23 mouse cellular contexts compared by ENCODE assay signal in genomic region chr10:128389570-128389969, GRCm38 (mm10). TPM values are rescaled to one million over a fixed set of nuclear protein-coding genes. Genes with fewer than 3 reads are reported as not detected.
DNase-seq lines count a peak whose midpoint lies in the region; ATAC-seq and TF ChIP-seq lines count a peak whose summit lies in the region.
"Had no signal": no experiment of that assay in that cellular context is flagged by ENCODE, and none has a peak within 500 bp of the region (broad histone marks: within the 10 kb centered on the region; RNA-seq: fewer than 3 reads in every experiment).

No protein-coding gene starts in this region.

- no peak for TF ChIP-seq CTCF in MEL (IDR thresholded peaks at IDR 0.05 in 2 of 3, conservative IDR thresholded peaks at IDR 0.05 in 1 of 3; ENCODE audit: control insufficient read depth in 1 of 3, insufficient read depth in 1 of 3, low read depth in 2 of 3, low read length in 3 of 3, poor library complexity in 1 of 3, severe bottlenecking in 1 of 3)

- H3K9me3 ChIP-seq in intestine, embryonic 16.5 days (ENCODE audit: control insufficient read depth, low read length): no peaks in the 10 kb centered on the region
- no peaks in the 10 kb centered on the region for H3K9me3 ChIP-seq in intestine, embryonic 15.5 days
- no peaks in the 10 kb centered on the region for H3K9me3 ChIP-seq in MEL (replicated peaks; ENCODE audit: insufficient read depth, low read length)
- H3K9me3 ChIP-seq: G1E; limb, embryonic 15.5 days; neural tube, embryonic 15.5 days had no signal

- H3K79me2 ChIP-seq in MEL (ENCODE audit: control insufficient read depth, insufficient read depth, low read length, poor library complexity): no peaks in the 10 kb centered on the region

- TF ChIP-seq POLR2A in MEL (IDR thresholded peaks at IDR 0.05; ENCODE audit: control insufficient read depth in 1 of 2, insufficient read depth in 1 of 2, low read depth in 1 of 2, low read length in 2 of 2, poor library complexity in 1 of 2): no peak

- 81% methylated on average over 6 of the region's 6 CpGs for WGBS in intestine, embryonic 16.5 days
- WGBS in intestine, embryonic 15.5 days: 79% methylated on average over 6 of the region's 6 CpGs

- no peaks in the 10 kb centered on the region for H3K4me1 ChIP-seq in intestine, embryonic 16.5 days (ENCODE audit: control insufficient read depth, insufficient read depth, low read length)
- H3K4me1 ChIP-seq in intestine, embryonic 15.5 days (replicated peaks): 0 out of 2 replicates have a peak, but pooled peaks cover 9% of the 10 kb centered on the region
- 0 out of 4 replicates have a peak, but pooled peaks cover 0 to 6% of the 10 kb centered on the region in 2 experiments for H3K4me1 ChIP-seq in MEL (ENCODE audit: control insufficient read depth in 1 of 2, insufficient read depth in 2 of 2, low read length in 2 of 2)
- H3K4me1 ChIP-seq: neural tube, embryonic 15.5 days had no signal

- no peak for TF ChIP-seq RAD21 in MEL (IDR thresholded peaks at IDR 0.05; ENCODE audit: low read depth, low read length)

- peak; percentile 58 for DNase-seq in MEL (ENCODE audit: low read depth, low spot score)
- DNase-seq in adrenal gland, adult 18-20 months (ENCODE audit: low spot score in 2 of 2): peak; percentile 45 to 69
- DNase-seq in kidney, adult 9 months: no peak
- DNase-seq in cerebellum, postnatal 14 days: no peak
- DNase-seq: kidney, adult 2 months; layer of hippocampus, adult 9-11 months; lung, adult 18-20 months; right cerebral cortex, adult 18-20 months; spleen, adult 18-20 months; thymus, postnatal 25 days had no signal

- no peak overlapping the region for H3K4me3 ChIP-seq in intestine, embryonic 16.5 days (ENCODE audit: low read length)
- H3K4me3 ChIP-seq in intestine, embryonic 15.5 days (replicated peaks): no peak overlapping the region
- H3K4me3 ChIP-seq in MEL (ENCODE audit: control insufficient read depth in 1 of 2, insufficient read depth in 1 of 2, low read depth in 2 of 2, low read length in 2 of 2): no peak overlapping the region
- H3K4me3 ChIP-seq: erythroblast, embryonic 14.5 days; limb, embryonic 15.5 days; myocyte; neural tube, embryonic 15.5 days had no signal

- no peak overlapping the region for H3K27ac ChIP-seq in intestine, embryonic 16.5 days (ENCODE audit: low read length)
- no peak overlapping the region for H3K27ac ChIP-seq in intestine, embryonic 15.5 days
- H3K27ac ChIP-seq in MEL (ENCODE audit: control insufficient read depth, low read depth, low read length): no peak overlapping the region
- H3K27ac ChIP-seq: limb, embryonic 15.5 days; neural tube, embryonic 15.5 days had no signal

- no peak overlapping the region for H3K9ac ChIP-seq in intestine, embryonic 16.5 days (ENCODE audit: low read depth, low read length)
- no peak overlapping the region for H3K9ac ChIP-seq in intestine, embryonic 15.5 days
- no peak overlapping the region for H3K9ac ChIP-seq in MEL (ENCODE audit: control insufficient read depth, low read depth, low read length, poor library complexity, severe bottlenecking)
- H3K9ac ChIP-seq: limb, embryonic 15.5 days; neural tube, embryonic 15.5 days had no signal

- TF ChIP-seq EP300 in MEL (IDR thresholded peaks at IDR 0.05; ENCODE audit: low read depth in 1 of 2, low read length in 2 of 2): 0 out of 4 replicates have a peak, but pooled peaks of 1 of the 2 experiments have one; percentile 48

- H3K36me3 ChIP-seq in intestine, embryonic 16.5 days (ENCODE audit: control insufficient read depth, insufficient read depth, low read length): peaks cover 49% of the 10 kb centered on the region
- peaks cover 64% of the 10 kb centered on the region for H3K36me3 ChIP-seq in intestine, embryonic 15.5 days
- H3K36me3 ChIP-seq in MEL (ENCODE audit: control insufficient read depth in 1 of 2, insufficient read depth in 2 of 2, low read length in 2 of 2): peaks cover 0 to 5% of the 10 kb centered on the region in 2 experiments; a peak in 2 of 4 replicates

- no peaks in the 10 kb centered on the region for H3K27me3 ChIP-seq in intestine, embryonic 16.5 days (replicated peaks; ENCODE audit: control insufficient read depth, insufficient read depth, low read length)
- no peaks in the 10 kb centered on the region for H3K27me3 ChIP-seq in intestine, embryonic 15.5 days (replicated peaks)
- no peaks in the 10 kb centered on the region for H3K27me3 ChIP-seq in MEL (ENCODE audit: control insufficient read depth in 1 of 2, insufficient read depth in 2 of 2, low read length in 2 of 2)
- H3K27me3 ChIP-seq: limb, embryonic 15.5 days; neural tube, embryonic 15.5 days had no signal

- ATAC-seq in intestine, embryonic 16.5 days: peak; percentile 49
- no peak for ATAC-seq in intestine, embryonic 15.5 days
- ATAC-seq in granulocyte monocyte progenitor cell, adult 5-6 weeks (replicated peaks; ENCODE audit: poor library complexity, severe bottlenecking): peak; percentile 57
- ATAC-seq: forebrain, embryonic 16.5 days; hindbrain, embryonic 16.5 days had no signal

- H3K4me2 ChIP-seq in intestine, embryonic 16.5 days (ENCODE audit: low read depth, low read length): no peak overlapping the region
- H3K4me2 ChIP-seq in intestine, embryonic 15.5 days (replicated peaks): no peak overlapping the region
- H3K4me2 ChIP-seq: limb, embryonic 15.5 days; midbrain, embryonic 11.5 days; neural tube, embryonic 15.5 days had no signal

TF ChIP-seq in MEL, 35 proteins besides CTCF, POLR2A, EP300 and RAD21:
- no peak for TF ChIP-seq SMC3 (IDR thresholded peaks at IDR 0.05; ENCODE audit: low read depth, low read length)
- TF ChIP-seq TCF12 (IDR thresholded peaks at IDR 0.05; ENCODE audit: low read depth, low read length): peak; percentile 63
- 0 out of 2 replicates have a peak, but pooled peaks have one; percentile 18 for TF ChIP-seq GATA1 (IDR thresholded peaks at IDR 0.05; ENCODE audit: low read depth, low read length)
- no peak for TF ChIP-seq MYB (IDR thresholded peaks at IDR 0.05; ENCODE audit: low read depth, low read length)
- TF ChIP-seq TAL1 (IDR thresholded peaks at IDR 0.05; ENCODE audit: low read length): peak; percentile 14; the same call in 1 of the 2 replicates
- no peak for TF ChIP-seq ZKSCAN1 (IDR thresholded peaks at IDR 0.05; ENCODE audit: low read depth, low read length)
- no peak for TF ChIP-seq ZC3H11A (IDR thresholded peaks at IDR 0.05; ENCODE audit: low read depth, low read length)
- no peak for TF ChIP-seq HCFC1 (IDR thresholded peaks at IDR 0.05; ENCODE audit: low read depth, low read length)

RNA-seq across cellular contexts. Expression of gene Slc39a5, which starts 11.5 kb away (rescaled TPM):
- polyA plus RNA-seq in intestine, embryonic 16.5 days (2015; fragmentation: Nextera tagmentation; extraction: Ambion mirVana): 207 and 242 TPM in 2 replicates
- 114 and 141 TPM in 2 replicates for polyA plus RNA-seq in intestine, embryonic 15.5 days (2015; fragmentation: Nextera tagmentation; extraction: Ambion mirVana)
- total RNA-seq in MEL (2012; rRNA removed): not detected in 2 replicates
- polyA plus RNA-seq in MEL (2012; ENCODE audit: insufficient read depth in 1 of 2, insufficient read length in 2 of 2, low read depth in 1 of 2, low replicate concordance in 2 of 2, missing spikeins in 1 of 2): not detected
- under 1 TPM in 1 of 2 experiments, not detected in 1; 0.16 TPM for total RNA-seq in adrenal gland, adult 18-20 months (2021)
- total RNA-seq in granulocyte monocyte progenitor cell, adult 5-6 weeks (2014; fragmentation: Nextera tagmentation): not detected in 2 replicates
- total RNA-seq in granulocyte monocyte progenitor cell, adult 5-6 weeks (2017): not detected in 2 replicates
- total RNA-seq: G1E; heart, postnatal 25 days had no signal
- polyA plus RNA-seq: embryonic facial prominence, embryonic 11.5 days; G1E; midbrain, embryonic 11.5 days; myocyte had no signal

RNA-seq across cellular contexts. Expression of gene Ankrd52, which starts 12.7 kb away (rescaled TPM):
- 6.7 and 7.2 TPM in 2 replicates for polyA plus RNA-seq in intestine, embryonic 16.5 days (2015; fragmentation: Nextera tagmentation; extraction: Ambion mirVana)
- polyA plus RNA-seq in intestine, embryonic 15.5 days (2015; fragmentation: Nextera tagmentation; extraction: Ambion mirVana): 10.0 and 11.5 TPM in 2 replicates
- 9.5 and 10.0 TPM in 2 replicates for total RNA-seq in MEL (2012; rRNA removed)
- 10 to 100 TPM in 1 of 2 experiments, not detected in 1; 39.9 TPM for polyA plus RNA-seq in MEL (2012; ENCODE audit: insufficient read depth in 1 of 2, insufficient read length in 2 of 2, low read depth in 1 of 2, low replicate concordance in 2 of 2, missing spikeins in 1 of 2)
- total RNA-seq in adrenal gland, adult 18-20 months (2021): 10 to 100 TPM; 61.7 to 61.8 TPM
- 58.1 and 60.1 TPM in 2 replicates for total RNA-seq in granulocyte monocyte progenitor cell, adult 5-6 weeks (2014; fragmentation: Nextera tagmentation)
- total RNA-seq in granulocyte monocyte progenitor cell, adult 5-6 weeks (2017): 9.1 and 11.3 TPM in 2 replicates

RNA-seq across cellular contexts. Expression of gene Coq10a, which starts 20.8 kb away (rescaled TPM):
- polyA plus RNA-seq in intestine, embryonic 16.5 days (2015; fragmentation: Nextera tagmentation; extraction: Ambion mirVana): 2.5 and 3.3 TPM in 2 replicates
- polyA plus RNA-seq in intestine, embryonic 15.5 days (2015; fragmentation: Nextera tagmentation; extraction: Ambion mirVana): 13.7 TPM in 2 replicates
- 6.8 and 7.7 TPM in 2 replicates for total RNA-seq in MEL (2012; rRNA removed)
- 10 to 100 TPM in 1 of 2 experiments, not detected in 1; 14.1 TPM for polyA plus RNA-seq in MEL (2012; ENCODE audit: insufficient read depth in 1 of 2, insufficient read length in 2 of 2, low read depth in 1 of 2, low replicate concordance in 2 of 2, missing spikeins in 1 of 2)
- total RNA-seq in adrenal gland, adult 18-20 months (2021): 10 to 100 TPM; 79.8 to 90.2 TPM
- 20.8 and 28.4 TPM in 2 replicates for total RNA-seq in granulocyte monocyte progenitor cell, adult 5-6 weeks (2014; fragmentation: Nextera tagmentation)
- 6.8 and 7.9 TPM in 2 replicates for total RNA-seq in granulocyte monocyte progenitor cell, adult 5-6 weeks (2017)

RNA-seq across cellular contexts. Expression of gene Nabp2, which starts 21.7 kb away (rescaled TPM):
- polyA plus RNA-seq in intestine, embryonic 16.5 days (2015; fragmentation: Nextera tagmentation; extraction: Ambion mirVana): 104 TPM in 2 replicates
- polyA plus RNA-seq in intestine, embryonic 15.5 days (2015; fragmentation: Nextera tagmentation; extraction: Ambion mirVana): 87.9 and 97.1 TPM in 2 replicates
- total RNA-seq in MEL (2012; rRNA removed): 33.7 and 39.9 TPM in 2 replicates
- 100 to 1,000 TPM; 166 to 249 TPM for polyA plus RNA-seq in MEL (2012; ENCODE audit: insufficient read depth in 1 of 2, insufficient read length in 2 of 2, low read depth in 1 of 2, low replicate concordance in 2 of 2, missing spikeins in 1 of 2)
- 10 to 100 TPM; 74.3 to 75.2 TPM for total RNA-seq in adrenal gland, adult 18-20 months (2021)
- total RNA-seq in granulocyte monocyte progenitor cell, adult 5-6 weeks (2014; fragmentation: Nextera tagmentation): 80.4 and 115 TPM in 2 replicates
- 58.6 and 60.5 TPM in 2 replicates for total RNA-seq in granulocyte monocyte progenitor cell, adult 5-6 weeks (2017)

RNA-seq across cellular contexts. Expression of gene Rnf41, which starts 21.9 kb away (rescaled TPM):
- 43.2 and 43.3 TPM in 2 replicates for polyA plus RNA-seq in intestine, embryonic 16.5 days (2015; fragmentation: Nextera tagmentation; extraction: Ambion mirVana)
- polyA plus RNA-seq in intestine, embryonic 15.5 days (2015; fragmentation: Nextera tagmentation; extraction: Ambion mirVana): 36.6 and 37.5 TPM in 2 replicates
- total RNA-seq in MEL (2012; rRNA removed): 25.4 and 28.1 TPM in 2 replicates
- polyA plus RNA-seq in MEL (2012; ENCODE audit: insufficient read depth in 1 of 2, insufficient read length in 2 of 2, low read depth in 1 of 2, low replicate concordance in 2 of 2, missing spikeins in 1 of 2): 10 to 100 TPM in 1 of 2 experiments, not detected in 1; 27.4 TPM
- total RNA-seq in adrenal gland, adult 18-20 months (2021): 10 to 100 TPM; 40.0 to 42.2 TPM
- total RNA-seq in granulocyte monocyte progenitor cell, adult 5-6 weeks (2014; fragmentation: Nextera tagmentation): 15.7 and 29.1 TPM in 2 replicates
- 16.5 and 18.6 TPM in 2 replicates for total RNA-seq in granulocyte monocyte progenitor cell, adult 5-6 weeks (2017)

Comparison
In these comparisons a context has a peak if more than half of its experiments do, and no peak if none do; other contexts are left out.
1. DNase-seq: peak in MEL (single experiment) and adrenal gland, adult 18-20 months (2 of 2); none in kidney, adult 9 months (single experiment) and cerebellum, postnatal 14 days (0 of 2).